Mouse (Mus musculus) MEL (cell line): ENCODE results near the gene Nrxn3.

Experiments used
- BHLHE40 ChIP-seq: IDR thresholded peaks from 2 replicates; pipeline ENCODE4 v1.6.1; 2012; ENCODE audit warnings: low read depth, mild to moderate bottlenecking, inconsistent platforms, low read length, improper control_type of control experiment, borderline replicate concordance
- CTCF ChIP-seq, 3 experiments: IDR thresholded peaks in 2 of 3; conservative IDR thresholded peaks in 1 of 3; 2 replicates each; pipeline ENCODE4 v1.5.1; 2011 to 2012; ENCODE audit warnings: low read length in 3 of 3, low read depth in 2 of 3, mild to moderate bottlenecking in 2 of 3, improper control_type of control experiment in 1 of 3, inconsistent platforms in 1 of 3, mixed read lengths in 1 of 3, moderate library complexity in 1 of 3; ENCODE audit not compliant: control insufficient read depth in 1 of 3, insufficient read depth in 1 of 3, poor library complexity in 1 of 3, severe bottlenecking in 1 of 3
- ETS1 ChIP-seq: IDR thresholded peaks from 2 replicates; pipeline ENCODE4 v1.6.1; 2012; ENCODE audit warnings: low read depth, mild to moderate bottlenecking, inconsistent platforms, low read length, improper control_type of control experiment, moderate library complexity
- KAT2A ChIP-seq: conservative IDR thresholded peaks from 2 replicates; pipeline ENCODE4 v1.6.1; 2012; ENCODE audit warnings: low read depth, low read length, improper control_type of control experiment, inconsistent platforms
- MAX ChIP-seq: IDR thresholded peaks from 2 replicates; pipeline ENCODE4 v1.6.1; 2011; ENCODE audit warnings: low read length, improper control_type of control experiment
- NELFE ChIP-seq: IDR thresholded peaks from 2 replicates; pipeline ENCODE4 v1.6.1; 2011; ENCODE audit warnings: low read depth, low read length, improper control_type of control experiment
- POLR2A ChIP-seq, 2 experiments: IDR thresholded peaks; 2 replicates each; pipeline ENCODE4 v1.6.1; 2011 to 2012; ENCODE audit warnings: low read length in 2 of 2, mild to moderate bottlenecking in 2 of 2, control low read depth in 1 of 2, improper control_type of control experiment in 1 of 2, low read depth in 1 of 2, moderate library complexity in 1 of 2; ENCODE audit not compliant: control insufficient read depth in 1 of 2, insufficient read depth in 1 of 2, poor library complexity in 1 of 2
- POLR2AphosphoS2 ChIP-seq: IDR thresholded peaks from 2 replicates; pipeline ENCODE4 v1.6.1; 2011; ENCODE audit warnings: low read length, improper control_type of control experiment
- RAD21 ChIP-seq: IDR thresholded peaks from 2 replicates; pipeline ENCODE4 v1.6.1; 2011; ENCODE audit warnings: mild to moderate bottlenecking, low read depth, low read length, improper control_type of control experiment
- TBP ChIP-seq: IDR thresholded peaks from 2 replicates; pipeline ENCODE4 v1.8.0; 2011; ENCODE audit warnings: low read depth, low read length, improper control_type of control experiment
- TCF12 ChIP-seq: IDR thresholded peaks from 2 replicates; pipeline ENCODE4 v1.6.1; 2014; ENCODE audit warnings: low read depth, mild to moderate bottlenecking, inconsistent platforms, low read length, improper control_type of control experiment, moderate library complexity
- ZMIZ1 ChIP-seq: IDR thresholded peaks from 2 replicates; pipeline ENCODE4 v1.6.1; 2012; ENCODE audit warnings: low read depth, mild to moderate bottlenecking, inconsistent platforms, low read length, improper control_type of control experiment, moderate library complexity
- ZNF384 ChIP-seq: IDR thresholded peaks from 2 replicates; pipeline ENCODE4 v1.6.1; 2012; ENCODE audit warnings: low read depth, mild to moderate bottlenecking, inconsistent platforms, low read length, improper control_type of control experiment

DNA sequence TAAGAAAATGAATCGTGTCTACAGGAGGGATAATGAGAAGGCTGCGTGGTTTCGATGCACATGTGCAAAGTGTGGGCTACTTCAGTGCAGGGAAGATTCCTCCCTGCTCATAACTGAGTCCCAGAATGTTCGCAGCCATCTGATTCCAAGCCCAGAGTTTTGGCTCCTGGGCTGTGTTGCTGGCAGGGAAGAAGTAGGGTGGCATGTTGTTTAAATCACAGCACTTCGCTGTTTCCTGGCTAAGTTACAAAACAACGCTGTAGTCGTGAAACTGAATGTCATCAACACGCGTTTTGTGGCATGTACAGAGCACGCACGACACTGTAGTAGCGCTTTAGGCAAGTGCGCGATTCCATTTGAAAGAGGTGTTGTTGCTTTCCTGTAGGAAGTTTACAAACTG, 999.8 kb downstream of the Nrxn3 start:
- TF ChIP-seq KAT2A = no peak
- no peak for TF ChIP-seq CTCF (IDR thresholded peaks at IDR 0.05 in 2 of 3, conservative IDR thresholded peaks at IDR 0.05 in 1 of 3; ENCODE audit: control insufficient read depth in 1 of 3, insufficient read depth in 1 of 3, low read depth in 2 of 3, low read length in 3 of 3, poor library complexity in 1 of 3, severe bottlenecking in 1 of 3)
- no peak for TF ChIP-seq POLR2A (IDR thresholded peaks at IDR 0.05; ENCODE audit: control insufficient read depth in 1 of 2, insufficient read depth in 1 of 2, low read depth in 1 of 2, low read length in 2 of 2, poor library complexity in 1 of 2)
- TF ChIP-seq RAD21 = no peak
- no peak for TF ChIP-seq MAX
- no peak for TF ChIP-seq ZNF384
- no peak for TF ChIP-seq TBP
- no peak for TF ChIP-seq NELFE
- TF ChIP-seq POLR2AphosphoS2 = no peak
- no peak for TF ChIP-seq BHLHE40
- no peak for TF ChIP-seq TCF12
- no peak for TF ChIP-seq ETS1
- TF ChIP-seq ZMIZ1 = no peak
